Mouse (Mus musculus) layer of hippocampus, postnatal 25 days (tissue): ENCODE results near the gene Serpine2. TPM values are rescaled to one million over a fixed set of nuclear protein-coding genes. Genes with fewer than 3 reads are reported as not detected.

Source experiments
- DNase-seq, 2 experiments: peaks; one replicate each; pipeline ENCODE4 v3.0.0; 2022; ENCODE audit warnings: mixed read lengths in 2 of 2, low spot score in 1 of 2; ENCODE audit errors: extremely low spot score in 1 of 2
- total RNA-seq, 2 experiments: library from RNA; stranded (reverse); gene quantifications; 2 replicates each; pipeline ENCODE4 v1.2.3; 2021

Serpine2 gene
- total RNA-seq, 2 experiments from 2014 or later = 139 to 160 TPM

DNA sequence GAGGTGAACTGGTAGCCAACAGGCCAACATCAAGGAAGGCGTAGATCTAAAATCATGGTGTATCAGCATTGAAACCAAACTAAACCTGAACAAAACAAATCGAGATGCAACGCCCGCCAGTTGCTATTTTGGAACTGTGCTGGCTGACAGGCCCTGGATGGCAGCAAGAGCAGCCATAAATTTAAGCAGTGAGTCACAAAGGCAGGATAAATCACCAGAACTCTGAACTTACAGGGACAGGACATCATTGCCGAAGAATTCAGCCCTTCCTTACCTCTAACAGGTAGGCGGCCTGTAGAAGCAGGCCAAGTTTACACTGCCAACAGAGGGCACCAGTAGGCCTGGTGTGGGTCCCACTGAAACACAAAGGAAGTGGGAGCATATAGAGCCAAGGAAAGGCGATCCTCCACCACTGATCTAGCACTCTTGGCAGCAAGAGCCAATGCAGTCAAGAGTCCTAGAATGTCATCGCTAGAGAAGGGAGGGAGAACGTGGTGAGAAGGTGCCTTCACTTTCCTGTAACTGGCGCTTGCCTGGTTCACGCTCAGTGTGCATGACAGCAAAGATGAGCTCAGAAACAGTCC lies 41.6 kb downstream of the Serpine2 start:
- DNase-seq = no peak

GRCm38 (mm10) chr1:79815446-79815845 lies 45.5 kb downstream of the Serpine2 start:
- no peak for DNase-seq

DNA sequence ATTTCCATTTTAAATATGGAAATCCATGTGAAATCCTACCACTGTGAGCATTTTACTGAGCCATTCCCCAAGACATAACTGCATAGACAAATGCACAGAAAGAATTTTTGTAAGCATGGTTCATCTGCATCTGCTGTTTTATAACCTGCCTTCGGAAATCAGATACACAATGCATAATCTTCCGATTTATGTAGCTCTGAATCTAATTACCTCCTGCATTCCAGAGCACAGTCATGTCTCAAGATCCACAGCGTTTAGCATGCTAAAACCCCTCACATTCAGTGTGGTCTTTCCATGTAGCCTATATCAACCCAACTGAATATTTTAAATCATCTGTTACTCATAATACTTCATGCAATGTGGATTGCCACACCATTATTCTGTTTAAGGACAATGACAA lies 51.5 kb downstream of the Serpine2 start:
- DNase-seq = no peak

DNA sequence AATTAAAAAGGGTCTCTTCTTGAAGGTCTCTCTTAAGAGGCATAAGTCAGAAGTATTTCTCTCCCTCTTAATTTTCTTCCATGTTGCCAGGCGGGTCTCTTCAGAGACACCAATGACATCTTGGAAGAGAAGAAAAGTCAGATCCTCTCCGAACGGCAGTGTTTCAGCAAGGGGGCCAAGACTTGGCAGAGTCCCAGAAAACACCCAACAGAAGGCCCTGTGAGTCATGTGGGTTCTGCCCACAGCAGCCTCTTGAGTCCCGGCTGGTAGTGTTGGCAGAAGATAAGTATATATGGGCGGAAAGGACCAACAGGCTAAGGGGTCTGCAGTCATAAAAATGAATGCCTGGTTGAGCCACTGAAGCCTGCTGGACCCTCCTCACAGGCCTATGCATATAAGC lies 54.1 kb downstream of the Serpine2 start:
- DNase-seq = no peak

- DNase-seq = no peak
Measured at GRCm38 (mm10) chr1:79803614-79804013, 57.4 kb downstream of the Serpine2 start.

- no peak for DNase-seq
Measured at GRCm38 (mm10) chr1:79802858-79803427, 58.0 kb downstream of the Serpine2 start.

DNA sequence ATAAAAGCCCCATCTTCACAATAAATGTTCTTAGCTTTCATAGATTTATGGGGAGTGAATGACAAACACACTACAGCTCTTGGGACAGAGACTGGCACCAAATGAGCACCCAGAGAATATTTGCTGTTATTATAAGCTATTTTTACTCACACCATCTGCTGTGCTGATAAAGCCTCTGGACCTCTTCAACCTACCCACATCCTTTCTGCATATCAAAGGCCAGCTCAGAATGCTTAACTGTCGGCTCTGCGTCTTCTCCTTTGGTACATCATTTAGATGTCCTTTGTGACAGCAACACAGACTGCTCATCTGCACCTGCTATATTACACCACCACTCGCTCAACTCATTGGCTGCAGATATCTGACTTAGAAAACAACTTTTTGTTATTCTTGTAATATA lies 63.9 kb downstream of the Serpine2 start:
- no peak for DNase-seq

DNA sequence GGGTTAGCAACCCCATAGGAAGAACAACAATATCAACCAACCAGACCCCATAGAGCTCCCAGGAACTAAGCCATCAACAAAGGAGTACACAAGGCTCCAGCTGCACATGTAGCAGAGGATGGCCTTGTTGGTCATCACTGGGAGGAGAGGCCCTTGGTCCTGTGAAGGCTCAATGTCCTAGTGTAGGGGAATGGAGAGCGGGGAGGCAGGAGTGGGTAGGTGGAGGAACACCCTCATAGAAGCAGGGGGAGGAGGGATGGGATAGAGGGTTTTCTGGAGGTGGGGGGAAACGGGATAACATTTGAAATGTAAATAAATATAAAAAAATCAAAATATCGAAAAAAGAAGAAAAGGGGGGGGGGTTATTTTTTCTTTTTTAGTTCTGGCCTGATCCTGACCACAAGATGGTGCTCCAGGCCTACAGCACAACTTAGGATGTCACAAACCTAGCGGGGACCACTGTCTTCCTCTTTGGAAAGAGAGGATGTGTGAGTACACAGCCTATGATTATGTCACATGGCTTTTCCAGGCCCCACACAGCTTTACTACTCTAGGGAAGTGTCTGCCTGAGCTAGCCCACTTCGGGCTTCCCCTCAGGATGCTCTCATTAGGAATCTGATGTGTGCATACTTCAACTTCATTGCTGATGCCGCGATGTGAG lies 74.6 kb downstream of the Serpine2 start:
- DNase-seq = peak in 1 of 2 experiments; percentile 51

DNA sequence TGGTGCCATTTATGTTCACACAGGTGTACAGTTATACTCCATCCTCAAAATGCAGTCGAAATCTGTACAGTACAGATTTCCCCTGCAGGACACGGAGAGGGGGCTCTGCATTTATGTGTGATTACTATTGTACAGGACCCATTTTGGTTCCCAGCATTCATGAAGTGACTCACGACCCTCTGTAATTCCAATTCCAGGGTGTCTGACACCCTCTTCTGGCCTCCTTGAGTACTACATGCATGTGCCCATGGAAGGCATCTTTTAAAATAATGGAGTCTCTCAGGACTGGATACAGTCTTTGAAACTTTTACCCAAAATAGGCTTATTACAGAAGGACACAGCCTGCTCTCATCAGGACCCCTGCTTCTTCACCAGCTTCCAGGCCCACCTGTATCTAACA lies 78.5 kb downstream of the Serpine2 start:
- no peak for DNase-seq

GRCm38 (mm10) chr1:79778011-79778410 lies 83.0 kb downstream of the Serpine2 start:
- no peak for DNase-seq

DNA sequence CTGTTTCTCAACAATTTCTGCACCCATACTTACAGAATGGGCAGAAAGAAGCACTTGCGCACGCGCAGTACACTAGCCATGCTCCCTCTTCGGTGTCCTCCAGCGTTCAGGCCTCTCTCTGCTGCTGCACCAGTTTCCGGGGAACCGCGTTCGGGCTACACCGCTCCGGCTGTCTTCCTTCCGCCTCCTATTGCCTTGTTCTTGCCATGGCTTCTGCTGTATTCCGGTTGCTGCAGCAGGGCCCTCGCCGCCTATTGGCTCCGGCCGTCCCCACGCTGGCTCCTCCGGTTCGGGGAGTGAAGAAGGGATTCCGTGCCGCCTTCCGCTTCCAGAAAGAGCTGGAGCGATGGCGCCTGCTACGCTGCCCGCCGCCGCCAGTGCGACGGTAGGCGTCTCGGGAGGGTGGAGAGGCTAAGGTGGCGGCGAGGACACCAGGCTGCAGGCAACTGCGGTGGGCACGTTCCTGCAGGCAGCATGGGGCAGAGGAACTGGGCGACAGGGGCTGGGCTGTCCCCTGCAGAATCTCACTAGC lies 85.0 kb downstream of the Serpine2 start, which contains the start of the genes Mrpl44 and Wdfy1:
Gene Mrpl44, plus strand, starts transcription at position 92 of the 532 bp plus-strand sequence.
Gene Wdfy1, minus strand, starts transcription at position 217 of the 532 bp plus-strand sequence.
- DNase-seq = peak; percentile 99 to 100

DNA sequence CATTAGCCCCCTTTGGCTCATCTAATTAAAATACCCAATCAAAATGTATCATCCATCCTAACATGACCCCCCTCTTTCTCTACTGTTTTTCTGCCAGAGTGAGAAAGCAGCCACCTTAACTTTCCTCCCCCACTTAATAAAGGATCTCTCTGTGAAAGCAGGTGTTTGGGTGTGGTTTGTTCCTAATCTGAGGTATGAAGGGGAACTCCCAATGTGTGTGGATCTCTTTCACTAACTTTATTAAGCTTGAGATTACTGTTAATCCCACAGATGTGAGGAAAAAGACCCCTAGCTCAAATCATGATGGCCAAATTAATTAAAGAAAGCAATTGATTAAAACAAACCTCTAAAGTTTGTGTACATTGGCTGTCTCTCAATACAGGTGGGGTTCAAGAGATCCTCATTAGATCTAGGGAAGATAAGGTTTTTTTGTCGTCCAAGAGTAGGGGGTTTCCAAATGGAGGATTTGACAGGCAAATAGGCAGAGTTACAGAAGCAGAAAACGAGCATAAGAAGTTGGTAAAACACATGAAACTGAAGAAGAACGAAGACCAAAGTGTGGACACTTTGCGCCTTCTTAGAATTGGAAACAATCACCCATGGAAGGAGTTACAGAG lies 86.7 kb downstream of the Serpine2 start:
- no peak for DNase-seq

DNA sequence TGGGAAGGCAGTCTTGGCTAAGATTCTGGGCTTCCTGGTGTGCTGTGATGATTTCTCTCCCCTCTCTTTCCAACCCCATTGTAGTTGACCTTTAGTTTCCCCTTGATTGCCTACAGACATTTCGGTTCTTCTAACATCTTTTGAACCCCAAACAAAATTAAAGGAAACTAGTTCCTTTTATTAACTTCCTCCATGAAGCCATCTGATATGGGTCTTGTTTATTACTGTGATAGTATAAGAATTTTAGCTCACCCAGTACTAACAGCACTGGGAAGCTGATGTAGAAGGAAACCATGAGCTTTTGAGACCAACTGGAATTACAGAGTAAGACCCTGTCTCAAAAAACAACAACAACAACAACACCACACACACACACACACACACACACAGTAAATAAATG lies 92.7 kb downstream of the Serpine2 start:
- no peak for DNase-seq

- DNase-seq = no peak
Measured at GRCm38 (mm10) chr1:79764483-79764882, 96.5 kb downstream of the Serpine2 start.

DNA sequence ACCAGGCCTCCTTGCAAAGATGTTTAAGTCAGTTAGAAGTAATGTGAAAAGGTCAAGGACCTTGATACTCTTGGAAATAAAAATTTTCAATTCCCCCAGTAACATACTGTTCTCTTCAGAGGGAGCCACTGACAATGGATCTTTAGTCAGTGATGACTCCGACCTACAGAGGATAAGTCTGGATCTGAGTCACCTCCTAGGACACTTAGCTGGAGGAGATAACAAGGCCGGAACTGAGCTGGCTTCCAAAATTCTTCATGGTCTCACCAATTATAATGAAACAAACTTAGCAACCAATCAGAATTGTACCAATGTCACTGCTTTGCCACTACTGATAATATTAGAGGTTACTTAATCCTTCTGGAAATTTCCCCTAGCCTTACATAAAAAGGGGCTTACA lies 96.9 kb downstream of the Serpine2 start:
- DNase-seq = no peak

GRCm38 (mm10) chr1:79762282-79763250 lies 98.4 kb downstream of the Serpine2 start:
- no peak for DNase-seq

DNA sequence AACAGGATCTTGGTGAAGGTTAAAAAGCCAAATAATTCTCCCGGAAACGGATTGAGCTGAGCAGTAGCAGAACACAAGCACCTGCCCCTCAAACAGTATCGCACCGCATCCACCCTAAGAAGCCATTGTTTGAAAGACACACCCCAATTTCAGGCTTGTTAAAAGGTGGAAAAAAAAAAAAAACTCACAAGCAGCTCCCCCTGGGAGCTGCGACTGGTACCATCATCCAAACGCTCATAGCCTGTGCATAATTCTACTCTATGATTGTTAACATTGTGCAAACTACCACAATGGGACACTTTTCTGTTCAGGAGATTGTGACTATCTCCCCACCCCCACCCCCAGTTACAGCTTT lies 99.1 kb downstream of the Serpine2 start:
- no peak for DNase-seq

GRCm38 (mm10) chr1:79761106-79761916 lies 99.7 kb downstream of the Serpine2 start:
- DNase-seq = peak; percentile 72 to 77

GRCm38 (mm10) chr1:79760656-79761055 lies 100.3 kb downstream of the Serpine2 start:
- no peak for DNase-seq
